Mouse (Mus musculus) intestine, embryonic 15.5 days (tissue): ENCODE results near the gene Tgif1. TPM values are rescaled to one million over a fixed set of nuclear protein-coding genes. Genes with fewer than 3 reads are reported as not detected.

Experiments used
- ATAC-seq: fragments of 200-750 bp; cut with Nextera tagmentation; 2 replicates; pipeline ENCODE4 v1.8.0; 2017; ENCODE audit warnings: moderate TSS enrichment, moderate library complexity
- H3K27ac ChIP-seq: fragments of 300-500 bp; sonication (generic); 2 replicates; pipeline ENCODE4 v1.5.1; 2015; ENCODE audit warnings: mild to moderate bottlenecking, inconsistent platforms
- H3K27me3 ChIP-seq: fragments of 300-500 bp; sonication (generic); replicated peaks from 2 replicates; pipeline ENCODE4 v1.6.1; 2015; ENCODE audit warnings: inconsistent platforms
- H3K36me3 ChIP-seq: fragments of 300-500 bp; sonication (generic); 2 replicates; pipeline ENCODE4 v1.6.1; 2015; ENCODE audit warnings: inconsistent platforms
- H3K4me1 ChIP-seq: fragments of 300-500 bp; sonication (generic); replicated peaks from 2 replicates; pipeline ENCODE4 v1.6.1; 2015; ENCODE audit warnings: inconsistent platforms
- H3K4me2 ChIP-seq: fragments of 300-500 bp; sonication (generic); replicated peaks from 2 replicates; pipeline ENCODE4 v1.6.1; 2015; ENCODE audit warnings: mild to moderate bottlenecking, inconsistent platforms
- H3K4me3 ChIP-seq: fragments of 300-500 bp; sonication (generic); replicated peaks from 2 replicates; pipeline ENCODE4 v1.5.1; 2015; ENCODE audit warnings: inconsistent platforms
- H3K9ac ChIP-seq: fragments of 300-500 bp; sonication (generic); 2 replicates; pipeline ENCODE4 v1.6.1; 2015; ENCODE audit warnings: inconsistent platforms
- H3K9me3 ChIP-seq: fragments of 300-500 bp; sonication (generic); 2 replicates; pipeline ENCODE4 v1.6.1; 2016; ENCODE audit warnings: inconsistent platforms
- WGBS: fragments of 180-500 bp; shearing (Covaris S2); methylation state at CpG from one replicate; pipeline ENCODE4 v1.1.7; 2015; 5-methylcytosine and 5-hydroxymethylcytosine counted together
- polyA plus RNA-seq: library from polyadenylated mRNA; unstranded; fragments of >200 nt; fragmentation: Nextera tagmentation; extraction: Ambion mirVana; gene quantifications from 2 replicates; pipeline ENCODE4 v1.2.1, GENCODE M21; 2015

Gene Tgif1
- 46.9 and 56.5 TPM in 2 replicates for polyA plus RNA-seq

GRCm38 (mm10) chr17:70853436-70853905, at the start of gene Tgif1:
TSS of gene Tgif1 (minus strand) at chr17:70853546.
- peak within 1 kb of the TSS; percentile 76 for H3K4me3 ChIP-seq
- peak within 1 kb of the TSS; percentile 99 for H3K4me2 ChIP-seq
- peak within 1 kb of the TSS; percentile 92 for H3K9ac ChIP-seq
- H3K27ac ChIP-seq = peak within 1 kb of the TSS; percentile 99
- 0 out of 2 replicates have a peak, but pooled peaks cover 5% of the 10 kb centered on the region for H3K4me1 ChIP-seq
- H3K9me3 ChIP-seq = no peaks in the 10 kb centered on the region
- WGBS = under 1% methylated on average over 29 of the region's 29 CpGs
- H3K27me3 ChIP-seq = no peaks in the 10 kb centered on the region
- no peaks in the 10 kb centered on the region for H3K36me3 ChIP-seq
- peak; percentile 20; the same call in 1 of the 2 replicates for ATAC-seq

GRCm38 (mm10) chr17:70900660-70901059, 47.3 kb upstream of the Tgif1 start:
- no peaks in the 10 kb centered on the region for H3K4me1 ChIP-seq
- no peaks in the 10 kb centered on the region for H3K9me3 ChIP-seq
- H3K9ac ChIP-seq = no peak overlapping the region
- H3K4me3 ChIP-seq = no peak overlapping the region
- no peaks in the 10 kb centered on the region for H3K36me3 ChIP-seq
- ATAC-seq = no peak
- WGBS = 77% methylated on average over 10 of the region's 10 CpGs
- H3K27ac ChIP-seq = no peak overlapping the region
- H3K27me3 ChIP-seq = no peaks in the 10 kb centered on the region
- no peak overlapping the region for H3K4me2 ChIP-seq

- ATAC-seq = no peak
- Histone ChIP-seq H3K36me3 (no peaks in the 10 kb centered on the region), H3K4me3 (no peak overlapping the region), H3K9ac (no peak overlapping the region), H3K9me3 (no peaks in the 10 kb centered on the region), H3K4me1 (no peaks in the 10 kb centered on the region), H3K4me2 (no peak overlapping the region), H3K27me3 (no peaks in the 10 kb centered on the region), H3K27ac (no peak overlapping the region)
- WGBS = 91% methylated on average over 6 of the region's 6 CpGs
Observed at GRCm38 (mm10) chr17:70899642-70900041, 46.3 kb upstream of the Tgif1 start.

- H3K4me3 ChIP-seq = no peak overlapping the region
- H3K9ac ChIP-seq = no peak overlapping the region
Observed at GRCm38 (mm10) chr17:70894867-70895266, 41.5 kb upstream of the Tgif1 start.

GRCm38 (mm10) chr17:70893151-70893550, 39.8 kb upstream of the Tgif1 start:
- Histone ChIP-seq H3K4me1 (no peaks in the 10 kb centered on the region), H3K36me3 (no peaks in the 10 kb centered on the region), H3K27ac (no peak overlapping the region), H3K4me2 (no peak overlapping the region), H3K9me3 (no peaks in the 10 kb centered on the region), H3K27me3 (no peaks in the 10 kb centered on the region), H3K9ac (no peak overlapping the region), H3K4me3 (no peak overlapping the region)
- ATAC-seq = no peak
- WGBS = 57% methylated on average over 5 of the region's 5 CpGs

More at GRCm38 (mm10) chr17:70894867-70895266, 41.5 kb upstream of the Tgif1 start:
- H3K27me3 ChIP-seq = no peaks in the 10 kb centered on the region
- H3K4me1 ChIP-seq = no peaks in the 10 kb centered on the region
- ATAC-seq = no peak
- no peak overlapping the region for H3K4me2 ChIP-seq
- no peak overlapping the region for H3K27ac ChIP-seq
- no peaks in the 10 kb centered on the region for H3K9me3 ChIP-seq
- no peaks in the 10 kb centered on the region for H3K36me3 ChIP-seq
- 80% methylated on average over 9 of the region's 9 CpGs for WGBS

- WGBS = 35% methylated on average over 15 of the region's 15 CpGs
- no peak overlapping the region for H3K4me2 ChIP-seq
- no peaks in the 10 kb centered on the region for H3K27me3 ChIP-seq
- H3K9me3 ChIP-seq = no peaks in the 10 kb centered on the region
- H3K4me3 ChIP-seq = no peak overlapping the region
- H3K27ac ChIP-seq = no peak overlapping the region
- no peaks in the 10 kb centered on the region for H3K36me3 ChIP-seq
- no peak overlapping the region for H3K9ac ChIP-seq
- no peaks in the 10 kb centered on the region for H3K4me1 ChIP-seq
- ATAC-seq = no peak
Observed at GRCm38 (mm10) chr17:70892288-70893096, 39.1 kb upstream of the Tgif1 start.

DNA sequence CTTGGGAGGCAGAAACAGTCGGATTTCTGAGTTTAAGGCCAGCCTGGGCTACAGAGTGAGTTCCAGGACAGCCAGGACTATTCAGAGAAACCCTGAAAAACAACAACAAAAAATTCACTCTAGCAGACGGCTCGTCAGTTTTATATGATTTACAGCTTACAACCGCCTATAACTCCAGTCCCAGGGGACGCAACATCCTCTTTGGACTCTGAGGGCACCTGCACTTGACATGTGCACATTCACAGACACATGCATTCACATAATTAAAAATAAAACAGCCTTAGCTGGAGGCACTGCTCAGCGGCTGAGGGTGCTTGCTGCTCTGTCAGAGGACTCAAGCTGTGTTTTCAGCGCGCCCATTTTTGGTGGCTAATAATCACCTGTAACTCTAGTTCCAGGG, 37.2 kb upstream of the Tgif1 start:
- H3K36me3 ChIP-seq = no peaks in the 10 kb centered on the region
- H3K9me3 ChIP-seq = no peaks in the 10 kb centered on the region
- H3K4me3 ChIP-seq = no peak overlapping the region
- no peak overlapping the region for H3K9ac ChIP-seq
- no peak for ATAC-seq
- H3K4me1 ChIP-seq = no peaks in the 10 kb centered on the region
- no peak overlapping the region for H3K4me2 ChIP-seq
- H3K27me3 ChIP-seq = no peaks in the 10 kb centered on the region
- H3K27ac ChIP-seq = no peak overlapping the region
- WGBS = 80% methylated on average over 8 of the region's 8 CpGs

DNA sequence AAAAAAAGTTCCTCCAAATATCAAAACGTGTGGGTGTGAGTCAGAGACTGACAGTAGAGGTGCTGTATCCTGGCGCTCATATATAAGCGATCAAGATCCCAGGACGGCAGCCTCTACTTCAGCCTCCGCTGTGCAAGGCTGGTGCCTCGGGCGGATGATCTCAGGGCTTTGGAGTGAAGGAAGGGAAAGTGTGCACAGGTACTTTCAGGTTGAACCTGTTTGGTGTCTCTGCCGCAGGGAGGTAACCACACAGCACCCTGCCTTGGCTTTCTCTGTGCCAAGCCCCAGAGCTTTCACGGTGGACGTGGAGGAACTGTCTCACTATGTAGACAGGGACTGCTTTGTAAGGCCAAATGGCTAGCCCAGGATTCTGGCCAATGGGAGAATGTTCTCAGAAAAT, 35.3 kb upstream of the Tgif1 start:
- H3K4me1 ChIP-seq = no peaks in the 10 kb centered on the region
- no peaks in the 10 kb centered on the region for H3K27me3 ChIP-seq
- H3K9me3 ChIP-seq = no peaks in the 10 kb centered on the region
- WGBS = 66% methylated on average over 10 of the region's 10 CpGs
- no peak overlapping the region for H3K9ac ChIP-seq
- no peak overlapping the region for H3K27ac ChIP-seq
- 0 out of 2 replicates have a peak, but pooled peaks have one; percentile 43 for ATAC-seq
- no peak overlapping the region for H3K4me2 ChIP-seq
- H3K36me3 ChIP-seq = no peaks in the 10 kb centered on the region
- no peak overlapping the region for H3K4me3 ChIP-seq

- Histone ChIP-seq H3K9ac (no peak overlapping the region), H3K4me3 (no peak overlapping the region), H3K27me3 (no peaks in the 10 kb centered on the region), H3K27ac (no peak overlapping the region), H3K4me2 (no peak overlapping the region), H3K9me3 (no peaks in the 10 kb centered on the region), H3K4me1 (no peaks in the 10 kb centered on the region), H3K36me3 (no peaks in the 10 kb centered on the region)
- WGBS = 89% methylated on average over 9 of the region's 9 CpGs
- no peak for ATAC-seq
Observed at GRCm38 (mm10) chr17:70887848-70888247, 34.5 kb upstream of the Tgif1 start.

- Histone ChIP-seq H3K9me3 (no peaks in the 10 kb centered on the region), H3K9ac (no peak overlapping the region), H3K4me1 (no peaks in the 10 kb centered on the region), H3K36me3 (no peaks in the 10 kb centered on the region), H3K4me2 (no peak overlapping the region), H3K27ac (no peak overlapping the region), H3K27me3 (no peaks in the 10 kb centered on the region), H3K4me3 (no peak overlapping the region)
- 82% methylated on average over 16 of the region's 16 CpGs for WGBS
- no peak for ATAC-seq
Observed at GRCm38 (mm10) chr17:70886641-70887391, 33.5 kb upstream of the Tgif1 start.

DNA sequence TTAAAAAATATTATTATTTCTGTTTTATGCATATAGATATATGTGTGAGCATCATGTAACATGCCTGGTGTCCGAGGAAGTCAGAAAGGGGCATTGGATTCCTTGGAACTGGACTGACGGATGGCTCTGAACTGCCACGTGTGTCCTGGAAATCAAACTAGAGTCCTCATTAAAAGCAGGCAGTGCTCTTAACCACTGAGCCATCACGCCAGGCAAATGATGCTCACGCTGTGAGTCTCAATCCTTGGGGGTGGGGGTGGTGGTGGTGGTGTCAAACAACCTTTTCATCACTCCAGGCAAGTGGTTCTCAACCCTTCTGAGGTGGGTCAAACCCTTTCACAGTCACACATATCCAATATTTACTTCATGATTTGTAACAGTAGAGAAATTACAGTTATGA, 32.5 kb upstream of the Tgif1 start:
- H3K9me3 ChIP-seq = no peaks in the 10 kb centered on the region
- ATAC-seq = no peak
- no peaks in the 10 kb centered on the region for H3K36me3 ChIP-seq
- 84% methylated on average over 5 of the region's 5 CpGs for WGBS
- H3K4me3 ChIP-seq = no peak overlapping the region
- H3K4me1 ChIP-seq = no peaks in the 10 kb centered on the region
- no peak overlapping the region for H3K9ac ChIP-seq
- no peak overlapping the region for H3K4me2 ChIP-seq
- no peak overlapping the region for H3K27ac ChIP-seq
- H3K27me3 ChIP-seq = no peaks in the 10 kb centered on the region

DNA sequence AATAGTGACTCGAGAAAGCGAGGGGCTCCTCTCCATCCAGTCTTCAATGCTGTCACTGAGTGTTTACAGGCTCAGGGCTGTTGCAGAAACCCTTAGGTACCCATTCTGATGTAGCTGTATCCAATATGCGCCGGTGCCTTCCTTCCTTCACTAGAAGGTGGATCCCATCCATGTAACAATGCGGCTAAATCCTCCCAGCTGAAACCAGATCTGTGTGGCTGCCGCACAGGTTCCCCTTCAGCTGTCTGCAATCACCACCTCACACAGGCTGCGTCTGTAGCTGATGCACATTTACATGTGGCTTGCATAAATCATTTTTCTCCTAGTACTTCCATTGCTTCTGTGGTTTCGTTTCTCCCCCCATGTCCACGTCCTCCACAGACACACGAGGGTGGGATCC, 28.6 kb upstream of the Tgif1 start:
- H3K27me3 ChIP-seq = no peaks in the 10 kb centered on the region
- H3K4me3 ChIP-seq = no peak overlapping the region
- no peak overlapping the region for H3K9ac ChIP-seq
- no peak overlapping the region for H3K27ac ChIP-seq
- no peaks in the 10 kb centered on the region for H3K36me3 ChIP-seq
- H3K4me1 ChIP-seq = no peaks in the 10 kb centered on the region
- WGBS = 79% methylated on average over 10 of the region's 10 CpGs
- H3K9me3 ChIP-seq = no peaks in the 10 kb centered on the region
- H3K4me2 ChIP-seq = no peak overlapping the region
- no peak for ATAC-seq
